Mouse (Mus musculus) neural tube, embryonic 13.5 days (tissue): ENCODE results near the gene Angptl4. TPM values are rescaled to one million over a fixed set of nuclear protein-coding genes. Genes with fewer than 3 reads are reported as not detected.

Source experiments
- ATAC-seq: fragments of 200-750 bp; cut with Nextera tagmentation; 2 replicates; pipeline ENCODE4 v1.8.0; 2017; ENCODE audit warnings: low read depth, mild to moderate bottlenecking, moderate TSS enrichment, moderate library complexity
- H3K27ac ChIP-seq: fragments of 300-500 bp; sonication (generic); replicated peaks from 2 replicates; pipeline ENCODE4 v1.5.1; 2015; ENCODE audit warnings: moderate library complexity, mild to moderate bottlenecking, inconsistent platforms
- H3K27me3 ChIP-seq: fragments of 300-500 bp; sonication (generic); 2 replicates; pipeline ENCODE4 v1.6.1; 2015; ENCODE audit warnings: mild to moderate bottlenecking, inconsistent platforms
- H3K36me3 ChIP-seq: fragments of 300-500 bp; sonication (generic); 2 replicates; pipeline ENCODE4 v1.6.1; 2015; ENCODE audit warnings: mild to moderate bottlenecking, inconsistent platforms
- H3K4me1 ChIP-seq: fragments of 300-500 bp; sonication (generic); replicated peaks from 2 replicates; pipeline ENCODE4 v1.6.1; 2015; ENCODE audit warnings: inconsistent platforms
- H3K4me2 ChIP-seq: fragments of 300-500 bp; sonication (generic); 2 replicates; pipeline ENCODE4 v1.6.1; 2015; ENCODE audit warnings: inconsistent platforms, mild to moderate bottlenecking, moderate library complexity
- H3K4me3 ChIP-seq: fragments of 300-500 bp; sonication (generic); 2 replicates; pipeline ENCODE4 v1.5.1; 2015; ENCODE audit warnings: mild to moderate bottlenecking, inconsistent platforms
- H3K9ac ChIP-seq: fragments of 300-500 bp; sonication (generic); 2 replicates; pipeline ENCODE4 v1.6.1; 2015; ENCODE audit warnings: moderate library complexity, mild to moderate bottlenecking, inconsistent platforms
- H3K9me3 ChIP-seq: fragments of 300-500 bp; sonication (generic); 2 replicates; pipeline ENCODE4 v1.6.1; 2016; ENCODE audit warnings: inconsistent platforms
- WGBS: fragments of 180-500 bp; shearing (Covaris S2); methylation state at CpG from one replicate; pipeline ENCODE4 v1.1.7; 2015; 5-methylcytosine and 5-hydroxymethylcytosine counted together
- polyA plus RNA-seq: library from polyadenylated mRNA; unstranded; fragments of >200 nt; fragmentation: Nextera tagmentation; extraction: Ambion mirVana; gene quantifications from 2 replicates; pipeline ENCODE4 v1.2.1, GENCODE M21; 2015

Angptl4 gene
- polyA plus RNA-seq, 1 experiment from 2014 or later = 24.5 TPM

DNA sequence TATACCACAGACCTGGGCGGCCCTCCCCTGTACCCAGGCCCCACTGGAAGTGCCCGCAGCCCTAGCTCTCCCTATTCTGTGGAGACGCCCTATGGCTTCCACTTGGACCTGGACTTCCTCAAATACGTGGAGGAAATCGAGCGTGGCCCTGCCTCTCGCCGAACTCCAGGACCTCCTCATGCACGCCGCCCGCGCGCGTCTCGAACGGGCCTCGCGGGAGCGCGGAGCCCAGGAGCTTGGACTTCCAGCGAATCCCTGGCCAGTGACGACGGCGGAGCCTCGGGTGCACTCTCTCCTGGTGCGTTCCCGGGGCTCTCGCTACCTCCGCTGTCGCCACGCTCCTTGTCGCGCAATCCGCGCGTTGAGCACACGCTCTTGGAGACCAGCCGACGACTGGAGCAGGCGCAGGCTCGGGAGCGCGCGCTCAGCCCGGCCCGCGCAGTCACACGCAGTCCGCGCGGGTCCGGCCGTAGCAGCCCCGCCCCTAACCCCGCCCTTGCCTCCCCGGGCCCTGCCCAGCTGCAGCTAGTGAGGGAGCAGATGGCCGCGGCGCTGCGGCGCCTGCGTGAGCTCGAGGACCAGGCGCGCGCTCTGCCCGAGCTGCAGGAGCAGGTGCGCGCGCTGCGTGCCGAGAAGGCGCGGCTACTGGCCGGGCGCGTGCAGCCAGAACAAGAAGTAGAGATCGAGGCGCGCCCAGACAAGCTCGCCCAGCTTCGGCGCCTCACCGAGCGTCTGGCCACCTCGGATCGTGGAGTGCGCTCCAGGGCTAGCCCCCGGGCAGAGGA is 35.7 kb upstream of the Angptl4 start:
- WGBS = under 1% methylated on average over 89 of the region's 89 CpGs

DNA sequence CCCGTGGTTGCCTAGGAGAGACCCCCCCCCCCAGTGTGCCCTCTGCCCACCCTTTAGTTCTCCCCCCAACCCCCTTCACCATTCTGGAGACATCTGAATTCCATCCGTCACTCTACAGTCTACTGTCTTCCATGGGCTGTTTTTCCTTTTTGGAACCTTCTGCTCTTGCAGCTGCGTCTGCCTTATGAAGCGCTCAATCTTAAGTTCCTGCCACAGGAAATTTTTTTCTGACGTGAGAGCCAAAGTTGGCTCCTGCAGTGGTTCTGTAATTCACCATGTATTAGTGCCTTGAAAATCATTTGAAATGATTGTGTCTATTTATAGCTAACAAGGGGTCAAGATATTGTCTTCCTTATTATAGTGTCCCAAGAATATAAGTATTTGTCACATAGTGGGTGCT is 35.0 kb upstream of the Angptl4 start:
- Histone ChIP-seq H3K27ac (no peak overlapping the region), H3K9me3 (no peaks in the 10 kb centered on the region), H3K27me3 (no peaks in the 10 kb centered on the region; the same call in 1 of the 2 replicates), H3K4me3 (peak overlapping the region; percentile 55), H3K9ac (peak overlapping the region; percentile 85), H3K36me3 (peaks cover 31% of the 10 kb centered on the region), H3K4me1 (peaks cover 28% of the 10 kb centered on the region), H3K4me2 (peak overlapping the region; percentile 95)
- 72% methylated on average over 5 of the region's 5 CpGs for WGBS
- no peak for ATAC-seq

More for the DNA sequence above, 35.7 kb upstream of the Angptl4 start:
- H3K36me3 ChIP-seq = peaks cover 39% of the 10 kb centered on the region
- ATAC-seq = peak; percentile 97
- peak overlapping the region; percentile 95 for H3K4me2 ChIP-seq
- peak overlapping the region; percentile 85 for H3K9ac ChIP-seq
- peak overlapping the region; percentile 55 for H3K4me3 ChIP-seq
- H3K9me3 ChIP-seq = no peaks in the 10 kb centered on the region
- H3K27me3 ChIP-seq = no peaks in the 10 kb centered on the region; the same call in 1 of the 2 replicates
- H3K27ac ChIP-seq = peak overlapping the region; percentile 89
- peaks cover 36% of the 10 kb centered on the region for H3K4me1 ChIP-seq

DNA sequence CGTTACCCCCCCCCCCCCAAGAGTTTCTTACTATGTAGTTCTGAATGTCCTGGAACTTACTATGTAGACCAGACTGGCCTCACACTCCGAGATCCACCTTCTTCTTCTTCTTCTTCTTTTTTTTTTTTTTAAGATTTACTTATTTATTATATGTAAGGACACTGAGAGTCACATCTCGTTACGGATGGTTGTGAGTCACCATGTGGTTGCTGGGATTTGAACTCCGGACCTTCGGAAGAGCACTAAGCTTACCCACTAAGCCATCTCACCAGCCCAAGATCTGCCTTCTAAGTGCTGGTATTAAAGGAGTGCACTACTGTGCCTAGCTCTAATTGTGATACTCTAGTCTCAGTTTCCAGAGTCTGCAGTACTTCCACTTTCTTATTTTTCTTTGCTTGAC is 33.8 kb upstream of the Angptl4 start:
- Histone ChIP-seq H3K9me3 (no peaks in the 10 kb centered on the region), H3K27ac (no peak overlapping the region), H3K4me1 (peaks cover 31% of the 10 kb centered on the region), H3K4me3 (no peak overlapping the region), H3K4me2 (no peak overlapping the region), H3K36me3 (peaks cover 19% of the 10 kb centered on the region), H3K9ac (no peak overlapping the region), H3K27me3 (peaks cover 12% of the 10 kb centered on the region)
- ATAC-seq = no peak
- WGBS = 94% methylated on average over 6 of the region's 6 CpGs

DNA sequence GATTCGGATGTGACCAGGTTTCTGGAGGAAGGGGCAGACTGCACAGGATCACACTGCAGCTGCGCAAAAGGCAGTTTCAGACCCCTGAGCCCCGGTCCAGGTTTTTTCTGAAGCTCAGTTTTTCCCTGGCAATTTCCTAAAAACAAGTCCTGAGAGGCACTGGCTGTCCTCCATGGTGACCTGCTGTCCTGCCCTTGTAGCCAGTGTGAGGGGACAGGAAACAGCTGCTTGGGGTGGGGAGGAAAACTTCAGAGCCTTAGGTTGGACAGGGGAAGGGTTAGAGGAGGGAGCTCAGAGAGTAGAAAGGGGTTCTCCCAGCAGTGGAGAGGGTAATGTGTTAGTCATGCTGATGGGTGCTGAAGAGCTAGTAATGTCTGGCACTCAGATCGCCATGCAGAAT is 31.4 kb upstream of the Angptl4 start:
- no peak overlapping the region for H3K9ac ChIP-seq
- 70% methylated on average over 4 of the region's 4 CpGs for WGBS
- H3K4me2 ChIP-seq = peak overlapping the region; percentile 68; the same call in 1 of the 2 replicates
- no peaks in the 10 kb centered on the region for H3K9me3 ChIP-seq
- H3K4me1 ChIP-seq = peaks cover 20% of the 10 kb centered on the region
- H3K27ac ChIP-seq = no peak overlapping the region
- H3K27me3 ChIP-seq = peaks cover 15% of the 10 kb centered on the region
- H3K4me3 ChIP-seq = no peak overlapping the region
- H3K36me3 ChIP-seq = no peaks in the 10 kb centered on the region
- ATAC-seq = no peak

DNA sequence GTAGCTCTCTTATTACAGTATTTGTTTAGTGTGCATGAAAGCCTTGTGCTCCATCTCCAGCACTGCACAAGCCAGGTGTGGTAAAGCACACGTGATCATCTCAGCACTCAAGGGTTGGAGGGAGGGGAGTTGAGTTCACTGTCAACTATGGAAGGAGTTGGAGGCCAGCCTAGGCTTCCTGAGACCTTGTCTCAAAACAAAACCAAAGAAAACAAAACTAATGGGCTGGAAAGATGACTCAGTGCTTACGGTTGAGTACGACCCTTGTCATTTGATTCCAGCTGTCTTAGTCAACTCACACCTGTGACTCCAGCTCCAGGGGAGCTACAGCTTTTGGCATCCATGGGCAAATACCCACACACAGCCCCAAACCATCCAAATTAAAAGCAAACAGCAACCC is 30.8 kb upstream of the Angptl4 start:
- Histone ChIP-seq H3K36me3 (no peaks in the 10 kb centered on the region), H3K4me1 (peaks cover 16% of the 10 kb centered on the region), H3K9ac (peak overlapping the region; percentile 12; the same call in 1 of the 2 replicates), H3K4me2 (peak overlapping the region; percentile 68; the same call in 1 of the 2 replicates), H3K9me3 (no peaks in the 10 kb centered on the region), H3K27me3 (peaks cover 15% of the 10 kb centered on the region), H3K27ac (no peak overlapping the region), H3K4me3 (no peak overlapping the region)
- 64% methylated on average over 3 of the region's 3 CpGs for WGBS
- no peak for ATAC-seq

DNA sequence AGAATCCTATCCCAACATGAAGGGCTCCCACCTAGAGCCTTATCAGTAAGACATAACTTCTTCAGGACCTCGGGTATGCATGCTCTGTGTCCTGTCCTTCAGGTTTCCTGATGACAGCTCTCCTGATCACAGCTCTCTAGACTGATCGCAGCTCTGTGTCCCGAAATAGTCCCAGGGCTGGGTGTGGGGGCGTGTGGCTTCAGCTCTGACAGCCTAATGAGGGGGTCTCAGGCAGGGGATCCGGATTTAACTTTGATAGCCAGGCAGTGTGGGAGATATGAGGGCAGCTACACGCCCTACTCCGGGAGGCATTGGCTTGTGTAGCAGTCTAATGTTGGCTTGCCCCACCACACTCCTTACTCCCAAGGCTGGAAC is 29.5 kb upstream of the Angptl4 start:
- 31% methylated on average over 7 of the region's 7 CpGs for WGBS
- H3K36me3 ChIP-seq = no peaks in the 10 kb centered on the region
- no peak overlapping the region for H3K27ac ChIP-seq
- no peak for ATAC-seq
- peaks cover 9% of the 10 kb centered on the region for H3K4me1 ChIP-seq
- H3K4me2 ChIP-seq = peak overlapping the region; percentile 68
- peak overlapping the region; percentile 70; the same call in 1 of the 2 replicates for H3K9ac ChIP-seq
- H3K9me3 ChIP-seq = no peaks in the 10 kb centered on the region
- peaks cover 15% of the 10 kb centered on the region for H3K27me3 ChIP-seq
- H3K4me3 ChIP-seq = peak overlapping the region; percentile 48

DNA sequence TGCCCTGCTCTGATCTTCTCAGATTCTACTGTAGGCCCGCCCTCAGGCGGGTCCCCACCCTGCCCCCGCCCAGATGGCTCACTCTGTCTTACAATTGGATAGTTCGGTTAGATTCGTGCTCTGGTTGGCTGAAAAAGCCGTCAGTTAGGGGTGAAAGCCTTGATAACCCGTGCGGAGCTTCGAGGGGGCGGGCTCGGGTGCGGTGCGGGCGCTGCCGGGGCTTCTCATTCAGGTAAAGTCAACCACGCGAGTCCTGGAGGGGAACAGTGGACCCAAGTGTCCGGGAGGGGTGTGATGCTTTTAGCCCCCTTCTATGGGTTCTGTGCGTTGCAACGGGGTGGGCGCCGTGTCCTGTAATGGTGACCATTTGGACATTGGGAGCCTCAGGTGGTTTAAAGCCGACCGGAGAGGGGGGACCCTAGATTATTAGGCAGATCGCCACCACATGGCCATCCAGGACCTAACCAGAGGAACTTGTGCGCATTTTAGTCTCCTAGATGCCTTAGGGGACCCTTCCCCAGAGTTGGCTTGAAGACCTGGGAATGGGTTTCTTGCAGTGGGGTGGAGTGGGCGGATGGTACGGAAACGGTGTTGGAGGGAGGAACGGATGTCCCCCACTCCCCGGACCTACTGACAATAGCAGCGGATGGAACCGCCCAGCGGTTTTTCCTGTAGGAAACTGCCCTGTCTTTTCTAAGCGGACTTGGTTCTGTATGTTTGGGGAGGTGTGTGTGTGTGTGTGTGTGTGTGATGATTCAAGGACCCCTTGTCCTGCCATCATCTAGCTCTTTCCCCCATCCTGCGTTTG is 28.9 kb upstream of the Angptl4 start, which contains the start of gene Kank3:
Gene Kank3, plus strand, starts transcription at position 186 of the 808 bp plus-strand sequence.
- Histone ChIP-seq H3K27me3 (peaks cover 15% of the 10 kb centered on the region), H3K4me3 (peak within 1 kb of the TSS; percentile 48), H3K36me3 (no peaks in the 10 kb centered on the region), H3K9ac (peak within 1 kb of the TSS; percentile 70), H3K27ac (no peak within 1 kb of the TSS), H3K4me1 (peaks cover 9% of the 10 kb centered on the region), H3K4me2 (peak within 1 kb of the TSS; percentile 68), H3K9me3 (no peaks in the 10 kb centered on the region)
- WGBS = under 1% methylated on average over 36 of the region's 36 CpGs
- peak; percentile 98 for ATAC-seq

DNA sequence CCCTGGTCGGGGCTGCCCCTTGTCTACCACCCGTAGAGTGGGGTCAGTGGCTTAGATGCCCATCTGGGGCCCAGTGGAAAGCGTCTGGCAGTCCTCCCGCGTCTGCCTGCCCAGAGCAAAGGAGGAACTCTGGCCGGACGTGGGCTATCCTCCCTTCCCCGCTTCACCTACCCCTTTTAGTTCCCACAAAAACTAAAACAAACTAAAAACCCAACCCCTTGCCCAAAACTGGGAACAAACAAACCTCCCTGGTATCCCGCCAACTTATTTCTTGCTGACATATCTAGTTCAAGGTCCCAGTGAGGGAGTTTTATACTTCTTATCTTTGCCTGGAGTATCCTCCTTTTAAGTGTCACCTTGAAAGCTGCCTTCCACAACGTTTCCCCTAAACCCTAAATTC is 26.6 kb upstream of the Angptl4 start:
- WGBS = 42% methylated on average over 10 of the region's 10 CpGs
- Histone ChIP-seq H3K27ac (no peak overlapping the region), H3K9ac (no peak overlapping the region), H3K4me1 (peaks cover 9% of the 10 kb centered on the region), H3K4me3 (no peak overlapping the region), H3K4me2 (no peak overlapping the region), H3K27me3 (peaks cover 15% of the 10 kb centered on the region), H3K9me3 (no peaks in the 10 kb centered on the region), H3K36me3 (no peaks in the 10 kb centered on the region)
- ATAC-seq = no peak

DNA sequence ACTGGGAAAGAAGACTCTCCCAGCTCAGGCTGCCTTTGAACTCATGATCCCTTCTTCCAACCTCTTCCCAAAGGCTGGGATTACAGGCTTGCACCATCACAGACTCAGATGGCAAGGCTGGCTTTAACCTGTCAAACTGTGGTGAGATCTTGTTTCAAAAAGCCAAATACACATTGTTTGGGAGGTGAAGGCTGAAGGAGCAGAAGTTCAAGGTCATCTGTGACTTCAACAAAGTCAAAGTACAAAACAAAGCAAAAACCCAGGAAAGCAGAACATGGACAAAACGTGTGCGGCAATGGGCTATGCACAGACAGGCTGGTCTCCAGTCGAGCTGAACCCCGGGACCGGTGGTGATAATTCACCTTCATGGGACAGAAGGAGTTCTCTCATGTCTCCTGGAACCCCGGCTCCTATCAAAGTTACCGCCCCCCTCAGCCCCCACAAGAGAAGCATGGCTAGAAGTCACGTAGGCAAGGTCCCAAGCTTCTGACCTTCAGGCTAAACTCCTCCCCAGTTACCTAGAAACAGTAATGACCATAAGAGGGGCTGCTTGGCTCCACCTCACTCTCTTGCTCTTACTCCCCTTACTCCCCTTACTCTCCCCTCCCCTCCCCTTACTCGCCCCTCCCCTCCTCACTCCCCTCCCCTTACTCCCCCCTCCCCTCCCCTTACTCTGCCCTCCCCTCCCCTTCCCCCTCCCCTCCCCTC is 25.7 kb upstream of the Angptl4 start:
- no peak overlapping the region for H3K27ac ChIP-seq
- H3K9me3 ChIP-seq = no peaks in the 10 kb centered on the region
- 64% methylated on average over 8 of the region's 9 CpGs for WGBS
- H3K4me2 ChIP-seq = no peak overlapping the region
- no peaks in the 10 kb centered on the region for H3K36me3 ChIP-seq
- H3K9ac ChIP-seq = no peak overlapping the region
- peaks cover 15% of the 10 kb centered on the region for H3K27me3 ChIP-seq
- no peak overlapping the region for H3K4me3 ChIP-seq
- H3K4me1 ChIP-seq = peaks cover 9% of the 10 kb centered on the region
- no peak for ATAC-seq

DNA sequence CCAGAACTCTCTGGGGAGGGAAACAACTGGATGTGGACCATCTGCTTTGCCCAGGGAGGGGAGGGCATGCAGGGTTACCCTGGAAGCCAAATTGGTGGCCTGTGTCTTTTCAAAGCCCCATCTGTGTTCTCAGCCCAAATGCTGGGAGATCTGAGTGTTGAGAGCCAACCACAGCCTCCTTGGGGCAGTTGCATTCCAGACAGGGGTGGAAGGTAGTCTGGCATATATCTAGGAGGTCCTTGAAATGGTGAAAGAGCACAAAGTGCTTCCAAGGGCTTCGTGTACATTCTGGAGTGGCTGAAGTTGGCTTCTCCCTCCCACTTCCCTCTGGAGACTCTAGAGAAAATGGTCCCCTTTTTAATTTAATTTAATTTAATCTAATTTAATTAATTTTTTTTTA is 23.1 kb upstream of the Angptl4 start:
- Histone ChIP-seq H3K27ac (no peak overlapping the region), H3K4me2 (no peak overlapping the region)

DNA sequence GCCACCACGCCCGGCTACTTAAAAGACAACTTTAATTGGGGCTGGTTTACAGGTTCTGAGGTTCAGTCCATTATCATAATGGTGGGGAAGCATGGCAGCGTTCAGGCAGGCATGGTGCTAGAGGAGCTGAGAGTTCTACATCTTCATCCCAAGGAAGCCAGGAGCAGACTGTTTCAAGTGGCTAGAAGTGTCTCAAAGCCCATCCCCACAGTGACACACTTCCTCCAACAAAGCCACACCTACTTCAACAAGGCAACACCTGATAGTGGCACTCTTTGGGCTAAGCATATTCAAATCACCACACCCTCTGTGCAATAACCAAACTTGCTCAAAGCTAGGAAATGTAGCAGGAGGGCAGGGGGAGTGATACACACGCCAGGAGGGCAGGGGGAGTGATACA is 22.6 kb upstream of the Angptl4 start:
- Histone ChIP-seq H3K9me3 (no peaks in the 10 kb centered on the region), H3K4me2 (no peak overlapping the region), H3K27me3 (peaks cover 3% of the 10 kb centered on the region; the same call in 1 of the 2 replicates), H3K4me1 (no peaks in the 10 kb centered on the region), H3K27ac (no peak overlapping the region), H3K36me3 (no peaks in the 10 kb centered on the region), H3K9ac (no peak overlapping the region), H3K4me3 (no peak overlapping the region)
- WGBS = 65% methylated on average over 4 of the region's 4 CpGs
- no peak for ATAC-seq

More for the DNA sequence above, 23.1 kb upstream of the Angptl4 start:
- no peaks in the 10 kb centered on the region for H3K4me1 ChIP-seq
- no peaks in the 10 kb centered on the region for H3K9me3 ChIP-seq
- H3K27me3 ChIP-seq = peaks cover 3% of the 10 kb centered on the region; the same call in 1 of the 2 replicates
- no peaks in the 10 kb centered on the region for H3K36me3 ChIP-seq
- no peak overlapping the region for H3K9ac ChIP-seq
- 59% methylated on average over 1 of the region's 1 CpGs for WGBS
- ATAC-seq = no peak
- no peak overlapping the region for H3K4me3 ChIP-seq

DNA sequence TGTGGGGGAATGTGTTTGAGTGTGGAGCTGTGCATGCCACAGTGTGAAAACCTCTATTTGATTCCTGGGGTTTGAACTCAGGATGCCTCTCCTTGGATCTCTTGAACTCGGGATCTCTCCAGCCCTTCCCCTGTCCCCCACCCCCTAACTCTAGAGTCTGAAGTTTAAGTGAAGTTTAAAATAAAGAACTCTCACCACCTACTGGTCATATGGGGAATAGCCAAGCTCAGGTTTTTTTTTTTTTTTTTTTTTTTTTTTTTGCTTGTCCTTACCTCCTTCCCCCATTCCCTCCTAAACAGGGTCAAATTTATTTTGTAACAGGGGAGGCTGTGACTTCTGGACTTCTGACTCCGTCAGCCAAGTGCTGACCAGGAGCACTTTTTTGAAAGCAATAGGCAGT is 20.6 kb upstream of the Angptl4 start:
- no peak overlapping the region for H3K27ac ChIP-seq
- no peak for ATAC-seq
- H3K9ac ChIP-seq = no peak overlapping the region
- H3K4me2 ChIP-seq = no peak overlapping the region
- no peak overlapping the region for H3K4me3 ChIP-seq
- no peaks in the 10 kb centered on the region for H3K27me3 ChIP-seq
- no peaks in the 10 kb centered on the region for H3K4me1 ChIP-seq
- H3K36me3 ChIP-seq = no peaks in the 10 kb centered on the region
- 7% methylated on average over 2 of the region's 2 CpGs for WGBS
- H3K9me3 ChIP-seq = no peaks in the 10 kb centered on the region
